Mouse (Mus musculus): ENCODE data around the gene Ptpn5. TPM values are rescaled to one million over a fixed set of nuclear protein-coding genes. Genes with fewer than 3 reads are reported as not detected.

Gene Ptpn5
- total and polyA plus RNA-seq, 3 experiments: 0.03 TPM; not detected in 2

- H3K4me1 ChIP-seq (ENCODE audit: control insufficient read depth in 1 of 2, insufficient read depth in 2 of 2, low read length in 2 of 2): no peaks in the 10 kb centered on the region; a peak in 1 of 4 replicates
- H3K79me2 ChIP-seq (ENCODE audit: control insufficient read depth, insufficient read depth, low read length, poor library complexity): no peaks in the 10 kb centered on the region
- peaks cover 2 to 5% of the 10 kb centered on the region in 2 experiments; a peak in 2 of 4 replicates for H3K27me3 ChIP-seq (ENCODE audit: control insufficient read depth in 1 of 2, insufficient read depth in 2 of 2, low read length in 2 of 2)
- no peak overlapping the region for H3K27ac ChIP-seq (ENCODE audit: control insufficient read depth, low read depth, low read length)
- TF ChIP-seq SIN3A (IDR thresholded peaks at IDR 0.05; ENCODE audit: low read length): no peak
- no peak for TF ChIP-seq POLR2AphosphoS5 (IDR thresholded peaks at IDR 0.05; ENCODE audit: borderline replicate concordance, low read depth, low read length)
- TF ChIP-seq MAX (IDR thresholded peaks at IDR 0.05; ENCODE audit: low read length): no peak
- no peak for TF ChIP-seq MAZ (IDR thresholded peaks at IDR 0.05; ENCODE audit: low read depth, low read length)
- no peak for TF ChIP-seq MEF2A (IDR thresholded peaks at IDR 0.05; ENCODE audit: extremely low read depth, insufficient replicate concordance, low read depth, low read length, poor library complexity, severe bottlenecking)
- TF ChIP-seq GATA1 (IDR thresholded peaks at IDR 0.05; ENCODE audit: low read depth, low read length): no peak
- TF ChIP-seq POLR2AphosphoS2 (IDR thresholded peaks at IDR 0.05; ENCODE audit: low read length): no peak
- no peak for TF ChIP-seq JUND (IDR thresholded peaks at IDR 0.05; ENCODE audit: low read depth, low read length)
- no peaks in the 10 kb centered on the region for H3K36me3 ChIP-seq (ENCODE audit: control insufficient read depth in 1 of 2, insufficient read depth in 2 of 2, low read length in 2 of 2)
- no peak for DNase-seq (ENCODE audit: low read depth, low spot score)
- H3K9me3 ChIP-seq (replicated peaks; ENCODE audit: insufficient read depth, low read length): no peaks in the 10 kb centered on the region
- H3K4me3 ChIP-seq (ENCODE audit: control insufficient read depth in 1 of 2, insufficient read depth in 1 of 2, low read depth in 2 of 2, low read length in 2 of 2): no peak overlapping the region
- no peak overlapping the region for H3K9ac ChIP-seq (ENCODE audit: control insufficient read depth, low read depth, low read length, poor library complexity, severe bottlenecking)
Measured at GRCm38 (mm10) chr7:47030517-47031193, 102.8 kb downstream of the Ptpn5 start.

Other genes starting within 250 kb of the Ptpn5 start
- gene Tsg101, start 213.7 kb downstream of the Ptpn5 start, total RNA-seq (2012; rRNA removed): 21.3 and 25.3 TPM in 2 replicates
- gene Tsg101, start 213.7 kb downstream of the Ptpn5 start, polyA plus RNA-seq (2012; ENCODE audit: insufficient read depth in 1 of 2, insufficient read length in 2 of 2, low read depth in 1 of 2, low replicate concordance in 2 of 2, missing spikeins in 1 of 2): 10 to 100 TPM in 1 of 2 experiments, not detected in 1; 88.9 TPM
- 1.9 and 2.8 TPM in 2 replicates for gene Uevld, start 175.2 kb downstream of the Ptpn5 start, total RNA-seq (2012; rRNA removed)
- 1 to 10 TPM in 1 of 2 experiments, not detected in 1; 5.4 TPM for gene Uevld, start 175.2 kb downstream of the Ptpn5 start, polyA plus RNA-seq (2012; ENCODE audit: insufficient read depth in 1 of 2, insufficient read length in 2 of 2, low read depth in 1 of 2, low replicate concordance in 2 of 2, missing spikeins in 1 of 2)
- not detected in 2 replicates for gene Gm9999, start 150.1 kb downstream of the Ptpn5 start, total RNA-seq (2012; rRNA removed)
- gene Gm9999, start 150.1 kb downstream of the Ptpn5 start, polyA plus RNA-seq (2012; ENCODE audit: insufficient read depth in 1 of 2, insufficient read length in 2 of 2, low read depth in 1 of 2, low replicate concordance in 2 of 2, missing spikeins in 1 of 2): not detected
- gene Spty2d1, start 125.3 kb downstream of the Ptpn5 start, total RNA-seq (2012; rRNA removed): 14.9 and 15.1 TPM in 2 replicates
- 10 to 100 TPM; 14.4 to 36.9 TPM for gene Spty2d1, start 125.3 kb downstream of the Ptpn5 start, polyA plus RNA-seq (2012; ENCODE audit: insufficient read depth in 1 of 2, insufficient read length in 2 of 2, low read depth in 1 of 2, low replicate concordance in 2 of 2, missing spikeins in 1 of 2)
- 0.23 and 0.27 TPM in 2 replicates for gene Tmem86a, start 83.1 kb downstream of the Ptpn5 start, total RNA-seq (2012; rRNA removed)
- gene Tmem86a, start 83.1 kb downstream of the Ptpn5 start, polyA plus RNA-seq (2012; ENCODE audit: insufficient read depth in 1 of 2, insufficient read length in 2 of 2, low read depth in 1 of 2, low replicate concordance in 2 of 2, missing spikeins in 1 of 2): under 1 TPM in 1 of 2 experiments, not detected in 1; 0.54 TPM
- not detected in 2 replicates for gene Mrgpra6, start 71.2 kb upstream of the Ptpn5 start, total RNA-seq (2012; rRNA removed)
- gene Mrgpra6, start 71.2 kb upstream of the Ptpn5 start, polyA plus RNA-seq (2012; ENCODE audit: insufficient read depth in 1 of 2, insufficient read length in 2 of 2, low read depth in 1 of 2, low replicate concordance in 2 of 2, missing spikeins in 1 of 2): not detected
- not detected in 2 replicates for gene Mrgpra9, start 119.2 kb upstream of the Ptpn5 start, total RNA-seq (2012; rRNA removed)
- gene Mrgpra9, start 119.2 kb upstream of the Ptpn5 start, polyA plus RNA-seq (2012; ENCODE audit: insufficient read depth in 1 of 2, insufficient read length in 2 of 2, low read depth in 1 of 2, low replicate concordance in 2 of 2, missing spikeins in 1 of 2): not detected
- gene Mrgpra1, start 220.6 kb upstream of the Ptpn5 start, total RNA-seq (2012; rRNA removed): not detected in 2 replicates
- gene Mrgpra1, start 220.6 kb upstream of the Ptpn5 start, polyA plus RNA-seq (2012; ENCODE audit: insufficient read depth in 1 of 2, insufficient read length in 2 of 2, low read depth in 1 of 2, low replicate concordance in 2 of 2, missing spikeins in 1 of 2): not detected

Measured in MEL (cell line).